Mouse (Mus musculus): ENCODE results near the gene Med29. TPM values are rescaled to one million over a fixed set of nuclear protein-coding genes. Genes with fewer than 3 reads are reported as not detected.
"Not testable (repeated sequence)": the region's sequence is repeated elsewhere in the genome, so short reads cannot be mapped to it uniquely, and the experiment has no call there.

Med29 gene
- polyA plus RNA-seq, 1 experiment from 2014 or later, result 62.0 TPM

- H3K27ac ChIP-seq; DNase-seq (ENCODE audit: low spot score); H3K4me3 ChIP-seq; H3K9me3 ChIP-seq; H3K27me3 ChIP-seq (ENCODE audit: insufficient read depth, poor library complexity, severe bottlenecking): not testable (repeated sequence)
- H3K36me3 ChIP-seq, result peaks cover 49% of the 10 kb centered on the region
- H3K4me1 ChIP-seq, result peaks cover 36% of the 10 kb centered on the region
- 81% methylated on average over 6 of the region's 6 CpGs for WGBS
These were observed 5.6 kb downstream of the Med29 start for GRCm38 (mm10) chr7:28386877-28387276.

GRCm38 (mm10) chr7:28386462-28386861, 6.0 kb downstream of the Med29 start:
- Histone ChIP-seq H3K36me3 (peaks cover 49% of the 10 kb centered on the region), H3K27me3 (ENCODE audit: insufficient read depth, poor library complexity, severe bottlenecking) (no peaks in the 10 kb centered on the region), H3K9me3 (no peaks in the 10 kb centered on the region), H3K4me3 (no peak overlapping the region), H3K27ac (peak overlapping the region; percentile 37), H3K4me1 (peaks cover 36% of the 10 kb centered on the region)
- 11% methylated on average over 4 of the region's 4 CpGs for WGBS
- DNase-seq (ENCODE audit: low spot score), result peak; percentile 95

DNA sequence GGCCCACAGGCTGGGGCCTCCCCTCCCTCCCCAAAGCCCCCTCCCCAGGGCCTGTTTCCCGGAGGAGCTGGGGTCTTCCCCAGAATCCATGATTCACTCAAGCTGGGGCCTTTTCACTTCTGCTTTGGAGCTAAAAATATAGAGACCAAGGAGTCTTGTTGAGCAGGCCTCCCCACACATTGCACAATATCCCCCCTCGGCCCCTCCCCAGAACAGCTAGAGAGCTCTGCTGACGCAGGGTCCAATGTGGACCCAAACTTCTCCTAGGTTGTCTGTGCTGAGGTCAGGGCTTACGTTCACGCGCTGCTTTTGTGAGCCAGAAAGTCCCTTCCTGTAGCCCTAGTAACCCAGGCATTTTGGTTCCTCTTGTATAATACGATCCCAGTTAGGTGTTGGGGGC, 6.5 kb downstream of the Med29 start:
- Histone ChIP-seq H3K27ac (peak overlapping the region; percentile 37), H3K4me1 (peaks cover 36% of the 10 kb centered on the region), H3K9me3 (no peaks in the 10 kb centered on the region), H3K27me3 (ENCODE audit: insufficient read depth, poor library complexity, severe bottlenecking) (no peaks in the 10 kb centered on the region), H3K4me3 (no peak overlapping the region), H3K36me3 (peaks cover 49% of the 10 kb centered on the region)
- WGBS, result 76% methylated on average over 7 of the region's 7 CpGs
- DNase-seq (ENCODE audit: low spot score), result no peak

GRCm38 (mm10) chr7:28385196-28385595, 7.3 kb downstream of the Med29 start:
- 90% methylated on average over 9 of the region's 9 CpGs for WGBS
- peaks cover 42% of the 10 kb centered on the region for H3K36me3 ChIP-seq
- no peaks in the 10 kb centered on the region for H3K27me3 ChIP-seq (ENCODE audit: insufficient read depth, poor library complexity, severe bottlenecking)
- peaks cover 43% of the 10 kb centered on the region for H3K4me1 ChIP-seq
- H3K27ac ChIP-seq, result no peak overlapping the region
- no peak for DNase-seq (ENCODE audit: low spot score)
- no peak overlapping the region for H3K4me3 ChIP-seq
- no peaks in the 10 kb centered on the region for H3K9me3 ChIP-seq

- no peaks in the 10 kb centered on the region for H3K27me3 ChIP-seq (ENCODE audit: insufficient read depth, poor library complexity, severe bottlenecking)
- peaks cover 49% of the 10 kb centered on the region for H3K4me1 ChIP-seq
- H3K27ac ChIP-seq, result peak overlapping the region; percentile 96; the same call in 1 of the 2 replicates
- 83% methylated on average over 6 of the region's 6 CpGs for WGBS
- H3K4me3 ChIP-seq, result no peak overlapping the region
- H3K9me3 ChIP-seq, result no peaks in the 10 kb centered on the region
- H3K36me3 ChIP-seq, result peaks cover 32% of the 10 kb centered on the region
- no peak for DNase-seq (ENCODE audit: low spot score)
These were observed 8.3 kb downstream of the Med29 start for GRCm38 (mm10) chr7:28384162-28384561.

GRCm38 (mm10) chr7:28383606-28384005, 8.9 kb downstream of the Med29 start:
- peaks cover 26% of the 10 kb centered on the region for H3K36me3 ChIP-seq
- no peak for DNase-seq (ENCODE audit: low spot score)
- H3K27ac ChIP-seq, result peak overlapping the region; percentile 96
- peaks cover 46% of the 10 kb centered on the region for H3K4me1 ChIP-seq
- H3K9me3 ChIP-seq, result no peaks in the 10 kb centered on the region
- no peaks in the 10 kb centered on the region for H3K27me3 ChIP-seq (ENCODE audit: insufficient read depth, poor library complexity, severe bottlenecking)
- WGBS, result 72% methylated on average over 4 of the region's 4 CpGs
- no peak overlapping the region for H3K4me3 ChIP-seq

- Histone ChIP-seq H3K4me3 (peak overlapping the region; percentile 52), H3K27ac (peak overlapping the region; percentile 96), H3K27me3 (ENCODE audit: insufficient read depth, poor library complexity, severe bottlenecking) (no peaks in the 10 kb centered on the region), H3K4me1 (peaks cover 51% of the 10 kb centered on the region), H3K36me3 (peaks cover 20% of the 10 kb centered on the region), H3K9me3 (no peaks in the 10 kb centered on the region)
- no peak for DNase-seq (ENCODE audit: low spot score)
- 23% methylated on average over 11 of the region's 11 CpGs for WGBS
These were observed 9.5 kb downstream of the Med29 start for GRCm38 (mm10) chr7:28382981-28383396.

- WGBS, result 52% methylated on average over 9 of the region's 12 CpGs
- H3K4me3 ChIP-seq, result peak overlapping the region; percentile 52
- peaks cover 20% of the 10 kb centered on the region for H3K36me3 ChIP-seq
- H3K27me3 ChIP-seq (ENCODE audit: insufficient read depth, poor library complexity, severe bottlenecking), result no peaks in the 10 kb centered on the region
- H3K27ac ChIP-seq, result peak overlapping the region; percentile 96
- DNase-seq (ENCODE audit: low spot score), result no peak
- H3K4me1 ChIP-seq, result peaks cover 56% of the 10 kb centered on the region
- H3K9me3 ChIP-seq, result no peaks in the 10 kb centered on the region
These were observed 10.1 kb downstream of the Med29 start for GRCm38 (mm10) chr7:28382347-28382951.

- Histone ChIP-seq H3K36me3 (peaks cover 20% of the 10 kb centered on the region), H3K4me3 (peak overlapping the region; percentile 52), H3K9me3 (no peaks in the 10 kb centered on the region), H3K27ac (peak overlapping the region; percentile 96), H3K27me3 (ENCODE audit: insufficient read depth, poor library complexity, severe bottlenecking) (no peaks in the 10 kb centered on the region), H3K4me1 (peaks cover 61% of the 10 kb centered on the region)
- under 1% methylated on average over 20 of the region's 20 CpGs for WGBS
- DNase-seq (ENCODE audit: low spot score), result peak; percentile 95
These were observed 10.6 kb downstream of the Med29 start for GRCm38 (mm10) chr7:28381938-28382337.

DNA sequence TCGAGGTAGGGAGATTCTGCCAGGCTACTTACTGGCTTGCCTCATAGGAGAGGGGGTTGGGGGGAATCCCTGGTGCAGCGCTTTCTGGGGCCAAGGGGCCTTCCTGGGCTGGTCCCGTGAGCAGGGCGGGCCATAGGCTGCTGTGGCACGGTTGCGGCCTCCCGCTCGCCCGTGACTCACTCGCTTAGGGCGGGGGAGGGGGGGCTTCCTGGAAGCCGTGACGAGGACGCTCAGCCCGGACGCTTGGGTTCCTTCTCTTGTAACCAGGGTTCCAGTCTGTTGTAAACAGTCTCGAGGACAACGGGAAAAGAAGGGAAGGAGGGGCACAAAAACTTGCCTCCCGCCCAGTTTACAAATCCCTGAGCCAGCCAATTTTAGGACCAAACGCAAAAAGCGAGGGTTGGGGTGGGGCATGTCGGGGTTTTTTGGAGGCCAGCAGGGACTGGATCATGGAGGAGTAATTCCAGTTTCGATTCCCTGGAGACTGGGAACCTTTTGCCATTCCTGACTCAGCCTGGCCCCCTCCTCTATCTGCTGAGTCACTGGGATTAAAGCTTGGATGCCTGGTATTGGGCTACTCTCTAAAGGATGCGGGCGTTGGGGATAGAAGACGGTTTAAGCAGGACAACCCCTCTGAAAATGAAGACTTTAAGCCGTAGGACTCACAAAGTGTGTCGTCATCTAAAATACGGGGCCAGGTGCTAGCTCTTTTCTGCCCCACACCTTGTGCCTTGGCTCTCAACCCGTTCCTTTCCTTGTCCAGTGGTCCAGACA, 11.3 kb downstream of the Med29 start:
- Histone ChIP-seq H3K9me3 (no peaks in the 10 kb centered on the region), H3K4me1 (peaks cover 64% of the 10 kb centered on the region), H3K4me3 (peak overlapping the region; percentile 52), H3K27me3 (ENCODE audit: insufficient read depth, poor library complexity, severe bottlenecking) (no peaks in the 10 kb centered on the region), H3K27ac (peak overlapping the region; percentile 96), H3K36me3 (peaks cover 18% of the 10 kb centered on the region)
- 4% methylated on average over 30 of the region's 30 CpGs for WGBS
- peak; percentile 92 for DNase-seq (ENCODE audit: low spot score)

GRCm38 (mm10) chr7:28380237-28381016, 12.1 kb downstream of the Med29 start, which contains the start of gene Zfp36:
TSS of gene Zfp36 (minus strand) at chr7:28380253.
- Histone ChIP-seq H3K4me3 (peak within 1 kb of the TSS; percentile 80), H3K4me1 (peaks cover 72% of the 10 kb centered on the region), H3K27me3 (ENCODE audit: insufficient read depth, poor library complexity, severe bottlenecking) (no peaks in the 10 kb centered on the region), H3K36me3 (peaks cover 10% of the 10 kb centered on the region), H3K27ac (peak within 1 kb of the TSS; percentile 97), H3K9me3 (no peaks in the 10 kb centered on the region)
- WGBS, result 48% methylated on average over 17 of the region's 17 CpGs
- no peak for DNase-seq (ENCODE audit: low spot score)

GRCm38 (mm10) chr7:28378769-28379651, 13.5 kb downstream of the Med29 start:
- no peaks in the 10 kb centered on the region for H3K27me3 ChIP-seq (ENCODE audit: insufficient read depth, poor library complexity, severe bottlenecking)
- H3K4me1 ChIP-seq, result peaks cover 83% of the 10 kb centered on the region
- H3K27ac ChIP-seq, result peak overlapping the region; percentile 97
- peak overlapping the region; percentile 80 for H3K4me3 ChIP-seq
- H3K9me3 ChIP-seq, result no peaks in the 10 kb centered on the region
- DNase-seq (ENCODE audit: low spot score), result peak; percentile 95
- WGBS, result under 1% methylated on average over 53 of the region's 53 CpGs
- peaks cover 9% of the 10 kb centered on the region for H3K36me3 ChIP-seq
